Mouse (Mus musculus) thymus, adult 18-20 months (tissue): Measurements from ENCODE around the gene BC028528.
A peak's percentile ranks its signal among the peaks of the same experiment; 100 is the strongest.
"Not testable (repeated sequence)": the region's sequence is repeated elsewhere in the genome, so short reads cannot be mapped to it uniquely, and the experiment has no call there.

Experiments used
- DNase-seq, 2 experiments: peaks; one replicate each; pipeline ENCODE4 v3.0.0; 2022; ENCODE audit warnings: mixed read lengths in 2 of 2

Gene BC028528

GRCm38 (mm10) chr3:95872048-95872447, 19.8 kb downstream of the BC028528 start:
- no peak for DNase-seq

- peak; percentile 76 to 79 for DNase-seq
These were observed 20.4 kb downstream of the BC028528 start, which contains the start of gene Mrps21 for GRCm38 (mm10) chr3:95871392-95871867. Mrps21 (minus strand) TSS chr3:95871519.

DNA sequence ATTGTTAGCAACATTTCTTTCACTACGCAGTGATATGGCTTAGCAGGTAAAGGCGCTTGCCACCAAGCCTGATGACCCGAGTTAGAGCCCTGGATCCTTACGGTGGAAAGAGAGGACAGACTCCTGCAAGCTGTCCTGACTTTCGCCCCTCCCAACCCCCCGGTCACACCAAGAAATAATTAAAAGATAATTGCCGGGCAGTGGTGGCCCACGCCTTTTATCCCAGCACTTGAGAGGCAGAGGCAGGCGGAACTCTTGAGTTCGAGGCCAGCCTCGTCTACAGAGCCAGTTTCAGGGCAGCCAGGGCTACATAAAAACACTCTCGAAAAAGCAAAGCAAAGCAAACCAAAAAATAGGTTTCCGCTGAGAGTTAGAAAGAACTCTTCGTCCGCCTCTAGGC, 20.8 kb downstream of the BC028528 start:
- DNase-seq, result no peak

- no peak for DNase-seq
These were observed 24.4 kb downstream of the BC028528 start for GRCm38 (mm10) chr3:95867408-95867807.

DNA sequence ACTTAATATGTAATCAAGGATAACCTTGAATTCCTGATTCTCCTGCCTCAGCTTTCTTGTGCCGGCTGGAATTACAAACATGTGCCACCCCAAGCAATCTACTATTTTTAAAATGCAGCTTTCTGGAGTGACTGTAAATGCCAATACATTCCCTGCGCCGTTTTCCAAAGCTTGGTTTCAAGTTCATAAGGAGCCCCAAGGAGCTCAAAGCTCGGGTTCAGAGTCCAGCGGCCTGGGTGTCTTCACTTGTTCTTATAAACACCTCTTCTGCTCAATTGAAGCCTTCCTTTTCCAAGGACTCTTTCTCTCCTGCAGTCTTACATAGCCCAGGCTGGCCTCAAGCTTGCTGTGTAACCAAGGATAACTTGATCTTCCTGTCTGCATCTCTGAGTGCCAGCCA, 25.7 kb downstream of the BC028528 start:
- DNase-seq, result no peak

- no peak for DNase-seq
These were observed 26.2 kb downstream of the BC028528 start for GRCm38 (mm10) chr3:95865571-95865970.

- DNase-seq, result no peak
These were observed 26.8 kb downstream of the BC028528 start for GRCm38 (mm10) chr3:95865050-95865449.

DNA sequence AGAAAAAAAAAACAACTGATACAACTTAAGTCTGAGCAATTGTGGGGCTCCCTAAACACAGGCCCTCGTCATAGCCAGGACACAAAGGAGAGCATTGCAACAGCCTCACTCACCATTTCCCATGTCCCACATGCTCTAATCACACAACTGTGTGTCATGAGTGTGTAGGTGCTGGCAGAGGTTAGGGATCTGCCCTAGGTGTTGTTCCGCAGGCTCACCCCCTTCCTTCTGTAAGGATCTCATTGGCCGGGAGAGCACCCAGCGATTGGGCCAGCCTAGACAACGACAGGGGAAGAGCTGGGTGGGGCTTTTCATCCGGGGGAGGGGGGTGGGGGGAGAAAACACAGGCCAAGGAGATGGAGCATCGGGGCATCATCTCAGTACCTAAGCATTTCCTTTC, 28.2 kb downstream of the BC028528 start:
- DNase-seq, result no peak

DNA sequence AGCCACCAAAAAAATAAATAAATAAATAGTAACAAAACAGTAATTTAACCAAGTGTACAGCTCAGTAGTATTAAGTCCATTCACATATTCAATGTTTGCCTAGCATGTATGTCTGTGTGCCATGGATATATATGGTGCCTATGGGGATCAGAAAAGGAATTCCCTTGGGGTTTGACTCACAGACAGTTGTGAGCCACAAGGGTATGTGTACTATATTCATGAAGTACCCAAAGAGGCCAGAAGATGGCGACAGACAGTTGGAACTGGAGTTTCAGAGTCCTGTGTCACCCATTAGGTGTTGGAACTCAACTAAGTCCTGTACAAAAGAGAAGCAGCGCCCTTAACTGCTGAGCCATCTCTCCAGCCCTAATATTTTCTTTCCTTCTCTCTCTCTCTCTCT, 30.0 kb downstream of the BC028528 start:
- DNase-seq, result peak; percentile 11 to 57

- no peak for DNase-seq
These were observed 30.6 kb downstream of the BC028528 start for GRCm38 (mm10) chr3:95861216-95861615.

DNA sequence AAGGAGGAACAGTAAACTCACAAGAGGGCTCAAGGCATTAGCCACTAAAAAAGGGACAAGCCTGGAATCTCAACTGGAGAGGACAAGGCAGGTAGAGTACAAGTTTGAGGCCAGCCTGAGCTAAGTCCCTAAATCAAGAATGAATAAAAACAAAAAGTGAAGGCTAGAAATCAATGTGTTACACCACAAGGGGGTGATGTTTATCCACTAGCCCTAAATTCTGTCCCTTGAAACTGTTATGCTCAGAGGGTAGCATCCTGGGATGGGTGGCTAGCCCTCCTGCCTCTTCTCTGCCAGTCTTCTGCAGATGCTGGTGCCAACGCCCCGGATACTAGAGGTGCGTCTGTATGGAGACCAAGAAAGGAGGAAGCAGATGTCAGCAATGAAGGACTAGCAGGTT, 31.5 kb downstream of the BC028528 start:
- DNase-seq, result no peak

DNA sequence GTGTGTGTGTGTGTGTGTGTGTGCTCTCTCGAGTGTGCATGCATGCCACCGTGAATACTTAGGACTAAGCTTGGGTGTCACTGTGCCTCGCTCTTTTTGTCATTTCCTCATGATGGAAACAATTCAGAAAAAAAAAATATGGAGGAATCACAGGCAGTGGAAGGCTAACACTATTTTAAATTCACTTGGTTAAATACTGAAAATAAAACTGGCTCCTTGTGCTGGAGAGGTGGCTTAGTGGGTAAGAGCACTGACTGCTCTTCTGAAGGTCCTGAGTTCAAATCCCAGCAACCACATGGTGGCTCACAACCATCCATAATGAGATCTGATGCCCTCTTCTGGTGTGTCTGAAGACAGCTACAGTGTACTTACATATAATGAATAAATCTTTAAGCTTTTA, 33.5 kb downstream of the BC028528 start:
- not testable (repeated sequence) for DNase-seq

GRCm38 (mm10) chr3:95857050-95857449, 34.8 kb downstream of the BC028528 start:
- not testable (repeated sequence) for DNase-seq

DNA sequence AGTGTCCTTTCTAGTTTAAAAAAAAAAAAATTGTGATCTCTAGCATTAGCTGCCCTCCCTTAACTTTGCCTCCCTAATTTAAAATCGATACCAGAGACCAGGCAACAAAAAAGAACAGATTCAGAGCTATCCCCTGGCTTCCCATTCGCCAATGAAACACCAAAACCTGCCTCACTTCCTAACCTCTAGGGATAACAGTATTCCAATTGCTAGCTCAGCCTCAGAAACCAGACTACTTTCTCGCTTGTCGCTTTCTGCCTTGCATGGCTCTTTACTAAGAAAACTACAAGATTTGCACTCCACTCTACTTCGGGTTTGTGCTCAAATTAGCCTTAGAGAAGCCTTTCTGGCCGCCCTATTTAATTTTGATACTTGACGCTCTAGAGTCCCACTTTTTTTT, 35.7 kb downstream of the BC028528 start:
- no peak for DNase-seq

DNA sequence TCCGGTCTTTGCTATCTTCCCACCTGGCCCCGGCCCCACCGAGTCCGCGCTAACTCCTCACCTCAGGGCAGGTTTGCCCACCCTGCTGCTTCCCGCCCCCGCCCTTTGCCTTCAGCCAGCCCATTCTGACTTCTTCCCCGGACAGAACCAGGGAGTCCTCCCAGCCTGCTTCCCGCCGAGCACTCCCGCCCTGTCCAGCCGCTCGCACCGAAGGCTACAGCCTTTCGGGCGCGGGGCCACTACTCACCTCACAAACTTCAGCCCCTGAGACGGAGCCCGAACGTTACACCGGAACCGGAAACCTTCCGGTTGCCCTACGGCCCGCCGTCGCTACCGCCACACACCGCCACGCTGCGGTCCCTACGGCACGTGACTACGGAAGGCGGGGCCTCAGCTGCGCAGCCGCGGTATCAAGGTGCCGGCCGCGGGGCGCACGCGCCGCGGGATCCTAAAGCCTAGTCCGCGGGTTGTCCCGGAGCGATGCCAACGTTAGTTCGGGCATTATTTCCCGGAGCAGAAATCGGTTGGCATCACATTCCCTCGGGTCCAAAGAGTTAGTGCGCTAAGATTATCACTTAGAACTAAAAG, 36.2 kb downstream of the BC028528 start, which contains the start of gene Prpf3:
TSS of gene Prpf3 (minus strand) at position 384 of the 588 bp plus-strand sequence.
- DNase-seq, result peak; percentile 87 to 88

DNA sequence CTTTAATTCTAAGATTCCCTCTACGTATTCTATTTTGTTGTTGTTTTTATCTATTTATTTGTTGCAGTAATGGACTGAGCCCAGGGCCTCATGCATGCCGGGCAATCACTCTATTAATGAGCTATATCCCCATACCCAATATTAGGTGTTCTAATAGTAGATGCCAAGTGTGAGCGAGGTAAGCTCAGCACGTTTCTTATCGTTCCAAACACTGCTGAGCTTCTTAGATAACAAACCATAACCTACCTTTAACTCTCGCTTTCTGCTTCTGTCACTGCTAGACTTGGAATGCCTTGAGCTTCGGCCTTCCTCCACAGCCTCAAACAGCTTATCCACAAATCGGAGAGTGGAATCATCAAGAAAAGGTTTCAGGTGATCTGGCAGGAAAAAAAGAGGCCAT, 40.5 kb downstream of the BC028528 start:
- DNase-seq, result no peak

DNA sequence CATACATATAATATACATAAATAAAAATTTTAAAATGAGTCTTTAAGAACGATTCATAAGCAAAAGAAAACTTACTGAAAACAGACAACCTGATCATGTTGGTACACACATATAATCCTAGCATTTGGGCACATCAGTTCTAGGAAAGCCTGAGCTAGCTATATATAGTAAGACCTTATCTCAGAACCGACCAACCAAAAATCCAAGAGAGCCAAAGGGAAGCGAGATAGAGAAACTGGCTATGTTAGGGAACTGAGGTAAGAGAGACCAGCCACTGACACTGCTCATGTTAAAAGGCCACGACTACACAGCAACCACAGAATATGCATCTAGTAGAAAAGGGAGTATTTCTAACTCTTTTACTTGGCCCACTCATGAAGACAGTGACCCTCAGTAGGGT, 41.2 kb downstream of the BC028528 start:
- no peak for DNase-seq

DNA sequence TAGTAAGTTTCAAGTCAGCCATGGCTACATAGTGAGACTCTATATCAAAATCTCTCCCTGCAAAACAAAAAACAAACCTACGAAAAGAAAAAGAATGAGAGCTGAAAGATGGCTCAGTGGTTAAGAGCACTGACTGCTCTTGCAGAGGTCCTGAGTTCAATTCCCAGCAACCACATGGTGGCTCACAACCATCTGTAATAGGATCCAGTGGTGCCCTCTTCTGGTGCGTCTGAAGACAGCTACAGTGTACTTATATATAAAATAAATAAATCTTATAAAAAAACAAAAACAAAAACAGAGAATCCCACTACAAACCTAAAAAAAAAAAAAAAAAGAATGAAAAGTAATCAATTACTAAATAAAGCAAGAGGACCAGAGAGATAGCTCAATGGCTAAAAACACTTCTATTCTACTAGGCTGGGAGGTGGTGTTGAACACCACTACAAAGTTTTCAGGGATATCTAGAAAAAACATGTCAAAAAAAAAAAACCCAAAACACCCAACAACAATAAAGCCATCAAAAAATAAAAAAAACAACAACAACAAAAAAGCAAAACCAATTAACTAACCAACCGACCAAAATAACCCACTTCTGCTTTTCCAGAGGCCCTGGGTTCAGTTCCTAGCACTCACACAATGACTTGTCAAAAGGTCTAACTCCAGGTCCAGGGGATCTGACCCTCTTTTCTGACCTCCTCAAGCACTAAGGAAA, 49.1 kb downstream of the BC028528 start:
- DNase-seq, result no peak

DNA sequence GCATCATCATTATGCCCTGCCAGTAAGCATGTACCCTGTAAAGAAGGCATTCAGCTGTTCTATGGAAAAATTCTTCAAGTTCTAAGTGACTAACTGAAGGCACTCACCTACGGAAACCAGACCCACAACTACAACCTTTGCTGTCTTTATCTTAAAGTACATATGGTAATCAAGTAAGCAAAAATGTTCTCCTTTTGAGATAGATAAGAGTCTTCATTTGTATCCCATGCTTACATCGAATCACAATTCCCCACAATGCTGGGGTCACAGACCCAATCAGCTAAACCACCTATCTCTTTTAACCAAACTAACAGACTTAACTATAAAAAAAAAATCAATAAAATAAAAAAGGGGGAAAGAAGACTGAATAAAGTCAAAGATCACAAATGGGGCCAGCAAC, 52.6 kb downstream of the BC028528 start:
- DNase-seq, result no peak
